Mouse (Mus musculus): ENCODE data around the gene Pus3. TPM values are rescaled to one million over a fixed set of nuclear protein-coding genes. Genes with fewer than 3 reads are reported as not detected.

Pus3 gene
- total and polyA plus RNA-seq, 2 experiments from 2014 or later, result 7.9 to 9.2 TPM

DNA sequence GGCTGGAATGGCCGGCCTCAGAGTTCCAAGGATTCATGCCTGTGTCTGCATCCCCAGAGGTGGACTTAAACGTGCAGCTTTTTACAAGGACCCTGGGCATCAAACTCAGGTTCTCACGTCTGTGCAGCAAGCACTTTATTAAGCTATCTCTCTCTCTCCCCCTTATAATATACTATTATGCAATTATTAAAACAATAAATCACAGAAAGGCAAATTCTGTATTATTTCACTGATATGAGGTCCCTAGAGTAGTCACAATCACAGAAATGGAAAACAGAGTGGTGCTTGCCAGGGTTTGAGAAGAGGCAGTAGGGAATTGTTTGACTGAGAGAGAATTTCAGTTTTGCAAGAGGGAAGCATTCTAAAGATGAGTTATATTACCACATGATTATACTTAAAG lies 29.3 kb upstream of the Pus3 start:
- no peak overlapping the region for H3K4me3 ChIP-seq (ENCODE audit: low read depth, low read length)
- no peaks in the 10 kb centered on the region for H3K4me1 ChIP-seq (ENCODE audit: control insufficient read depth, insufficient read depth)
- WGBS, result 51% methylated on average over 3 of the region's 3 CpGs
- no peaks in the 10 kb centered on the region for H3K27me3 ChIP-seq (ENCODE audit: control insufficient read depth, insufficient read depth, low read length)
- H3K9me3 ChIP-seq (replicated peaks; ENCODE audit: control insufficient read depth, low read length), result no peaks in the 10 kb centered on the region
- H3K36me3 ChIP-seq (replicated peaks; ENCODE audit: control insufficient read depth, insufficient read depth, low read length), result no peaks in the 10 kb centered on the region
- no peak for TF ChIP-seq CTCF (IDR thresholded peaks at IDR 0.05; ENCODE audit: low read depth)
- TF ChIP-seq EP300 (IDR thresholded peaks at IDR 0.05; ENCODE audit: low read depth), result no peak
- ATAC-seq (ENCODE audit: insufficient read depth, low read depth) (no peak), DNase-seq (ENCODE audit: low spot score) (no peak)
- H3K4me2 ChIP-seq (ENCODE audit: low read depth, low read length), result no peak overlapping the region
- H3K27ac ChIP-seq (ENCODE audit: low read depth), result no peak overlapping the region
- no peak overlapping the region for H3K9ac ChIP-seq (replicated peaks; ENCODE audit: low read depth, low read length)

GRCm38 (mm10) chr9:35529796-35530195 lies 28.6 kb upstream of the Pus3 start:
- Histone ChIP-seq H3K4me2 (ENCODE audit: low read depth, low read length) (no peak overlapping the region), H3K4me1 (ENCODE audit: control insufficient read depth, insufficient read depth) (no peaks in the 10 kb centered on the region), H3K4me3 (ENCODE audit: low read depth, low read length) (no peak overlapping the region), H3K9ac (replicated peaks; ENCODE audit: low read depth, low read length) (no peak overlapping the region), H3K27ac (ENCODE audit: low read depth) (no peak overlapping the region), H3K27me3 (ENCODE audit: control insufficient read depth, insufficient read depth, low read length) (no peaks in the 10 kb centered on the region), H3K9me3 (replicated peaks; ENCODE audit: control insufficient read depth, low read length) (no peaks in the 10 kb centered on the region), H3K36me3 (replicated peaks; ENCODE audit: control insufficient read depth, insufficient read depth, low read length) (no peaks in the 10 kb centered on the region)
- WGBS, result 10% methylated on average over 1 of the region's 1 CpGs
- ATAC-seq (ENCODE audit: insufficient read depth, low read depth), result no peak
- no peak for DNase-seq (ENCODE audit: low spot score)
- TF ChIP-seq EP300 (IDR thresholded peaks at IDR 0.05; ENCODE audit: low read depth) (no peak), CTCF (IDR thresholded peaks at IDR 0.05; ENCODE audit: low read depth) (no peak)

DNA sequence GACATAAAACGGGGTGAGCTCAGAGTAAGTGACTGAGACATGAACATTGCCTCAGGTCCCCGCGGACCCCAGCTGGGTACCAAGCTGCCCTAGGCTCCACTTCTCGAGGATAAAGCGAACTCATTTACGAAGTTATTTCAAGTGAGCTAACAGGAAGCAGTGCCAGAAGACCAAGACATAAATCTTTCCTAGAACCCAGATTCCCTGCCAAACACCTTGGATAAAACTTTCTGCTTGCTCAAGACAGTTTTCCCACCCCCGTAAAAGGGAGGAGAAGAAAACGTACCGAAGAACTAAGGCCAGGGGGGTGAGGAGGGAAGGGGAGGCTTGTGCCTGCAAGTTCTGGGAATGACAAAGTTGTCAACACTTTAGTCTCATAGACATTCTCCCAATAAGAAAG lies 25.1 kb upstream of the Pus3 start:
- Histone ChIP-seq H3K9ac (replicated peaks; ENCODE audit: low read depth, low read length) (no peak overlapping the region), H3K36me3 (replicated peaks; ENCODE audit: control insufficient read depth, insufficient read depth, low read length) (no peaks in the 10 kb centered on the region), H3K4me3 (ENCODE audit: low read depth, low read length) (no peak overlapping the region), H3K27me3 (ENCODE audit: control insufficient read depth, insufficient read depth, low read length) (no peaks in the 10 kb centered on the region), H3K9me3 (replicated peaks; ENCODE audit: control insufficient read depth, low read length) (no peaks in the 10 kb centered on the region), H3K27ac (ENCODE audit: low read depth) (no peak overlapping the region), H3K4me2 (ENCODE audit: low read depth, low read length) (no peak overlapping the region), H3K4me1 (ENCODE audit: control insufficient read depth, insufficient read depth) (no peaks in the 10 kb centered on the region)
- DNase-seq (ENCODE audit: low spot score) (no peak), ATAC-seq (ENCODE audit: insufficient read depth, low read depth) (no peak)
- TF ChIP-seq EP300 (IDR thresholded peaks at IDR 0.05; ENCODE audit: low read depth), result no peak
- TF ChIP-seq CTCF (IDR thresholded peaks at IDR 0.05; ENCODE audit: low read depth), result no peak
- WGBS, result 63% methylated on average over 9 of the region's 9 CpGs

DNA sequence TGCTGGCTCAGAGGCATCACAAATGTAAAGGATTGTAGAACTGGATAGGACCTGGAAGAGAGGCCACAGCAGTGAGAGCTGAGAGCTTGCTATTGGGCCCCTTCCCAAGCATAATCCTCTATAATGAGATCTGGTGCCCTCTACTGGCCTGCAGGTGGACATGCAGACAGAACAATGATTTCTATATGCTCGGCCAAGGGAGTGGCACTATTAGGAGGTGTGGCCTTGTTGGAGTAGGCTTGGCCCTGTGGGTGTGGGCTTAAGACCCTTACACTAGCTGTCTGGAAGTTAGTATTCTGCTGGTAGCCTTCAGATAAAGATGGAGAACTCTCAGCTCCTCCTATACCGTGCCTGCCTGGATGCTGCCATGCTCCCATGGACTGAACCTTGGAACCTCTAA lies 23.3 kb upstream of the Pus3 start:
- Histone ChIP-seq H3K9me3 (replicated peaks; ENCODE audit: control insufficient read depth, low read length) (no peaks in the 10 kb centered on the region), H3K4me3 (ENCODE audit: low read depth, low read length) (no peak overlapping the region), H3K9ac (replicated peaks; ENCODE audit: low read depth, low read length) (no peak overlapping the region), H3K27ac (ENCODE audit: low read depth) (no peak overlapping the region), H3K4me2 (ENCODE audit: low read depth, low read length) (no peak overlapping the region), H3K4me1 (ENCODE audit: control insufficient read depth, insufficient read depth) (no peaks in the 10 kb centered on the region), H3K27me3 (ENCODE audit: control insufficient read depth, insufficient read depth, low read length) (no peaks in the 10 kb centered on the region), H3K36me3 (replicated peaks; ENCODE audit: control insufficient read depth, insufficient read depth, low read length) (no peaks in the 10 kb centered on the region)
- no peak for TF ChIP-seq EP300 (IDR thresholded peaks at IDR 0.05; ENCODE audit: low read depth)
- TF ChIP-seq CTCF (IDR thresholded peaks at IDR 0.05; ENCODE audit: low read depth), result peak; percentile 95
- peak; percentile 80 for DNase-seq (ENCODE audit: low spot score)
- 12% methylated on average over 2 of the region's 2 CpGs for WGBS
- ATAC-seq (ENCODE audit: insufficient read depth, low read depth), result peak; percentile 77

- WGBS, result 62% methylated on average over 4 of the region's 4 CpGs
- Histone ChIP-seq H3K9ac (replicated peaks; ENCODE audit: low read depth, low read length) (no peak overlapping the region), H3K4me3 (ENCODE audit: low read depth, low read length) (no peak overlapping the region), H3K27me3 (ENCODE audit: control insufficient read depth, insufficient read depth, low read length) (no peaks in the 10 kb centered on the region), H3K36me3 (replicated peaks; ENCODE audit: control insufficient read depth, insufficient read depth, low read length) (no peaks in the 10 kb centered on the region), H3K4me2 (ENCODE audit: low read depth, low read length) (no peak overlapping the region), H3K4me1 (ENCODE audit: control insufficient read depth, insufficient read depth) (no peaks in the 10 kb centered on the region), H3K27ac (ENCODE audit: low read depth) (no peak overlapping the region), H3K9me3 (replicated peaks; ENCODE audit: control insufficient read depth, low read length) (no peaks in the 10 kb centered on the region)
- no peak for DNase-seq (ENCODE audit: low spot score)
- ATAC-seq (ENCODE audit: insufficient read depth, low read depth), result no peak
- TF ChIP-seq EP300 (IDR thresholded peaks at IDR 0.05; ENCODE audit: low read depth) (no peak), CTCF (IDR thresholded peaks at IDR 0.05; ENCODE audit: low read depth) (no peak)
Observed at GRCm38 (mm10) chr9:35535876-35536275, 22.5 kb upstream of the Pus3 start.

DNA sequence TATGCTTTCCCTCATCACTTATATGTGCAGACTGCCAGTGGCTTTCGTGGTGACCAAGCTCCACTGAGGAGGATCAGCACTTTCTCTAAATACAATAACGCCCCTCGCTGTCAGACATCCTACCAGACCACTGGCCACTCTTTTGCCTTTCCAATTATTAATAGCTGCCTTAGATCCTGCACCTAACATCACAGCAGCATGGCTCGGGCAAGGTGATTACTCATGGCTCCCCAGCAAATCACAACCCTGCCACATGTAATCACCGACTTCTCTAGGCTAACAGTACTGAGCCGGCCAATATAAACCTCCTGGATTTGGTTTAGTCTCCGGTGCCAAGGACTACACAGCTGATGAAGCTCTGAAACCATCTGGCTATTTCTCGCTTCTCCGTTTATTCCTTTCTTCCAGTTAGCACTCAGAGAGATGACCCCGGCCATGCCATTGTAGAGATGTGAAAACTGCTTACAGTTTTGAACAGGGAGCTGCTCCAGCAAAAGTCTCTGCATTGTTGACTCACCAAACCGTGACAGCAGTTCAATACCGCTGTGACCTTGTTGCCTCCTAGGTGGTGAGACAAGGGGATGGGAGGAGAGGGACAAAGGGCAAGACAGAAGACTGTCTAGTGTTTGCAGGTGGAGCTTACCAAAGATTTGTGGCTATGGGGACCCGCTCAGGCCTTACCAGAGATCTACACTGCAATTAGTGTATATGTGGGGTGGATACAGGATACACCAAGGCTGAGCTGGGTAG lies 19.2 kb upstream of the Pus3 start:
- Histone ChIP-seq H3K36me3 (replicated peaks; ENCODE audit: control insufficient read depth, insufficient read depth, low read length) (no peaks in the 10 kb centered on the region), H3K9ac (replicated peaks; ENCODE audit: low read depth, low read length) (no peak overlapping the region), H3K9me3 (replicated peaks; ENCODE audit: control insufficient read depth, low read length) (no peaks in the 10 kb centered on the region), H3K4me1 (ENCODE audit: control insufficient read depth, insufficient read depth) (no peaks in the 10 kb centered on the region), H3K4me3 (ENCODE audit: low read depth, low read length) (no peak overlapping the region), H3K4me2 (ENCODE audit: low read depth, low read length) (no peak overlapping the region), H3K27me3 (ENCODE audit: control insufficient read depth, insufficient read depth, low read length) (no peaks in the 10 kb centered on the region), H3K27ac (ENCODE audit: low read depth) (no peak overlapping the region)
- TF ChIP-seq EP300 (IDR thresholded peaks at IDR 0.05; ENCODE audit: low read depth) (no peak), CTCF (IDR thresholded peaks at IDR 0.05; ENCODE audit: low read depth) (no peak)
- ATAC-seq (ENCODE audit: insufficient read depth, low read depth), result no peak
- DNase-seq (ENCODE audit: low spot score), result no peak
- 79% methylated on average over 13 of the region's 13 CpGs for WGBS

Data from heart, postnatal 0 days (tissue).